Mouse (Mus musculus): ENCODE measurements around the gene Selenop. TPM values are rescaled to one million over a fixed set of nuclear protein-coding genes. Genes with fewer than 3 reads are reported as not detected.

Gene Selenop
- polyA plus RNA-seq, 1 experiment, result 345 TPM

DNA sequence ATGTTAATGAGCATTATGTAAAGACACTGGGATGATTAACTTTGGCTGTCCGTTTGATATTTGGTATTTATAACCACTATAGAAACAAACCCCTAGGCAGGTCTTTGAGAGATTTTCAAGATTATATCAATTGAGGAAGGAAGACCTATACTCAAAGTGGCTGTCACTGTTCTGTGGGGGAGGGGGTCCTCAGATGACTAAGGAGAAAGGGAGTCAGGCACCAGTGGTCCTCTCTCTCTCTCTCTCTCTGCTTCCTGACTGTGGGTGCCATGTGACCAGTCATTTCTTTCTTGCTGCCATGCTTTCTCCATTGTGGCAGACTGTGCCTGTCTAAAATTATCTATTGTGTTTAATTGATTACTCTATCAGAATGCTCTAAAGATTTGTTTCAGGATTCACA lies 3.5 kb upstream of the Selenop start:
- Histone ChIP-seq H3K27ac (ENCODE audit: insufficient read depth, low read length) (no peak overlapping the region), H3K4me3 (ENCODE audit: insufficient read depth, low read length) (no peak overlapping the region), H3K4me1 (ENCODE audit: control insufficient read depth, insufficient read depth, low read length) (no peaks in the 10 kb centered on the region; the same call in 1 of the 2 replicates)
- TF ChIP-seq POLR2A (IDR thresholded peaks at IDR 0.05; ENCODE audit: extremely low read depth, insufficient read depth, low read length) (no peak), CTCF (IDR thresholded peaks at IDR 0.05; ENCODE audit: extremely low read depth, insufficient read depth, low read length) (no peak)

DNA sequence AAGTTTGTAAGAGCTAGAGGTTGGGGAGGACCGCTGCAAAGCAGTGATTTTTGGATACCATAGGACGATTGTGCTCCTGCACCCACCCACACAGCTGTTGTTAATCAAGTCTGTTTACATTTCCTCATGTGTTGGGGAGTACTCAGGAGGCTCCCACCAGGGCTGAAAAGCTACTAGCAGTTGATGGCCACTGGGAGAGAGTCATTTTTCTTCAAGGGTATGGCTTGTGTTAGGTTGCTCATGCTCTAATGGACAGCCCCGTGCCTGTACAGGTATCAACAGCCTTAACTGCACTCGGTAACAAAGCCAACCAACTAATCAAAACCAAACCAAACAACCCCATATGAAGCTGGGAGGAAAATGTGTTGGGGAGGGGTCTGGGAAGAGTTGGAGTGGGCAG lies 1.1 kb downstream of the Selenop start:
- no peak for TF ChIP-seq POLR2A (IDR thresholded peaks at IDR 0.05; ENCODE audit: extremely low read depth, insufficient read depth, low read length)
- no peak for TF ChIP-seq CTCF (IDR thresholded peaks at IDR 0.05; ENCODE audit: extremely low read depth, insufficient read depth, low read length)
- Histone ChIP-seq H3K27ac (ENCODE audit: insufficient read depth, low read length) (no peak overlapping the region; the same call in 1 of the 2 replicates), H3K4me1 (ENCODE audit: control insufficient read depth, insufficient read depth, low read length) (no peaks in the 10 kb centered on the region; the same call in 1 of the 2 replicates), H3K4me3 (ENCODE audit: insufficient read depth, low read length) (no peak overlapping the region)

DNA sequence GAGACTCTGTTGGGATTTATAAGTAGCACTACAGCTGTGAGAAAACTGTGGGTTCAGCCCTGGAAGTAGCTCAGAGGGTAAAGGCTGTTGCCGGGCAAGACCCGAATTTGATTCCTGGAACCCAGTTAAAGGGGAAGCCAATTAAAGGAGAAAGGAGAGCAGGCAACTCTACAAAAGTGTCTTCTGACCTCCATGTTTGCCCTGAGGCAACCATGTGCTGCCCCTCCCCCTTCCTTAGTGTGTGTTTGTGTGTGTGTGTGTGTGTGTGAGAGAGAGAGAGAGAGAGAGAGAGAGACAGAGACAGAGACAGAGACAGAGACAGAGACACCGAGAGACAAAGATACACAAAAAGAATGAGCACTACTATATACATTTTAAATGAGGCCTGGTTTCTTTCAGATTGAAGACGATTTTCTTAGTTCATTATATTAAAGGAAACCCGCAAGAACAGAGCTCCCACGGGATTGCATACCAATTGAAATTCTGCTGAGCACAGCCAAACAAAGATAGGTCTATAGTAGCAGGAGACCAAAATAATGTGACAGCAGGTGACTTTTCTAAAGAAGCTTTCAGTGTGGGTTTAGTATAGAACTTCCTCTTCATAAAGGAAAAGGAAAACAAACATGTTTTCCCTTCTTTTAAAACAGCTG lies 1.8 kb downstream of the Selenop start:
- Histone ChIP-seq H3K4me1 (ENCODE audit: control insufficient read depth, insufficient read depth, low read length) (no peaks in the 10 kb centered on the region; the same call in 1 of the 2 replicates), H3K4me3 (ENCODE audit: insufficient read depth, low read length) (peak overlapping the region; percentile 43; the same call in 1 of the 2 replicates), H3K27ac (ENCODE audit: insufficient read depth, low read length) (peak overlapping the region; percentile 100)
- TF ChIP-seq POLR2A (IDR thresholded peaks at IDR 0.05; ENCODE audit: extremely low read depth, insufficient read depth, low read length) (no peak), CTCF (IDR thresholded peaks at IDR 0.05; ENCODE audit: extremely low read depth, insufficient read depth, low read length) (no peak)

DNA sequence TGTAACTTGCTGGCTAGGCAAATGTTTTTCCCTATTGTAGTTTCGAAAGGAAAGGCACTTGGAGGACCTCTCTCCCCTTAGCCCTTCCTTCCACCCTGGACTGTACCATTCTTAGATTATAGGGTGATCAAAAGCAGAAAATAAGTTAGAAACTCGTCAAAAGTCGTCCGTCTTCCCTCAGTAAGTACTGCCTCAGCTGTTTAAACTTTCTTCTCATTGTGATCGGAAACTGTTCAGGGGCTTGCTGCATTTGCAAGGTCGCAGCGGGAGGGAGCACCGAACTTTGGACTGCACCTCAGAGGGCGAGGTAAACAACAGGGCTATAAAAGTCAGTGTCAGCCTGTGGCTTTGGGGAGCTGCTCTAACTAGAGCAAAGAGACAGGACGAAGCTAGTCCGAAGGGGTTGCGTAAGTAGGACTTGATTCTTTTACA lies 2.3 kb downstream of the Selenop start:
- TF ChIP-seq POLR2A (IDR thresholded peaks at IDR 0.05; ENCODE audit: extremely low read depth, insufficient read depth, low read length) (peak; percentile 93), CTCF (IDR thresholded peaks at IDR 0.05; ENCODE audit: extremely low read depth, insufficient read depth, low read length) (no peak)
- Histone ChIP-seq H3K4me3 (ENCODE audit: insufficient read depth, low read length) (peak overlapping the region; percentile 43), H3K27ac (ENCODE audit: insufficient read depth, low read length) (peak overlapping the region; percentile 100), H3K4me1 (ENCODE audit: control insufficient read depth, insufficient read depth, low read length) (no peaks in the 10 kb centered on the region; the same call in 1 of the 2 replicates)

DNA sequence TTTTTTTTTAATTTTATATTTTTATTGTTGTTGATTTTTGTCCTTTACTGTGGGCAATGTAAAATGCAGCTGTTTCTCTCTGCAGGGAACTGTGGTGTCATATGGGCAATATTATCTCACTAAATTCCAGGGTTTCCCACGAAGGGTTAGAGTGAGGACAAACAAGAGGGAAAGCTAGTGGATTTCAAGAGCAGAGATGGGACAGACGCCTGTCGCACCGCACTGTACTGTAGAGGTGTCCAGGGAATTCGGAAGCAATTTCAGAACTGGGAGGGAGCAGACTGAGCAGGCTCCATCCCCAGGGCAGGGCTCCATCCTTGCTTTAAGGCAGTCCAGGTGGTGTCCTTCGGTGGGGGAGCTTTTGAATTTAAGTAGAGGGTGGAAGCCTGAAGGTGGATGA lies 2.9 kb downstream of the Selenop start:
- H3K4me3 ChIP-seq (ENCODE audit: insufficient read depth, low read length), result peak overlapping the region; percentile 43
- peak overlapping the region; percentile 18; the same call in 1 of the 2 replicates for H3K27ac ChIP-seq (ENCODE audit: insufficient read depth, low read length)
- H3K4me1 ChIP-seq (ENCODE audit: control insufficient read depth, insufficient read depth, low read length), result no peaks in the 10 kb centered on the region; the same call in 1 of the 2 replicates
- TF ChIP-seq CTCF (IDR thresholded peaks at IDR 0.05; ENCODE audit: extremely low read depth, insufficient read depth, low read length) (no peak), POLR2A (IDR thresholded peaks at IDR 0.05; ENCODE audit: extremely low read depth, insufficient read depth, low read length) (no peak)

DNA sequence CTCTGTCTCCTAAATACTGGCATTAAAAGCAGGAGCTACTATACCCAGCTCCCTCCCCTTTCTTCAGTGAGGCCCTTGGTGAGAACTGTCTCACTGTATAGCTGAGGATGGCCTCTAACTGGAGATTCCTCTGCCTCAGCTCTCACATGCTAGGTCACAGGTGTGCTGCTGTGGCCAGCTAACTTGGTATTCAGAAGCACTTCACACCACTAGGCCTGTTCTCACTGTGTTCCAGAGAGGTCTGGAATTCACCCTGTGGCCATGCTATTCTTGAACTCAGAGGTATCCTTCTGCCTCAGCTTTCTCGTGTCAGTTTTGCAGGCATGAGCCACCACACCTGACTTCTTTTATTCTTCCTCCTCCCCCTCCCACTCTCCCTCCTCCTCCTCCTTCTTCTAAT lies 4.8 kb downstream of the Selenop start:
- Histone ChIP-seq H3K4me1 (ENCODE audit: control insufficient read depth, insufficient read depth, low read length) (no peaks in the 10 kb centered on the region; the same call in 1 of the 2 replicates), H3K4me3 (ENCODE audit: insufficient read depth, low read length) (peak overlapping the region; percentile 3; the same call in 1 of the 2 replicates)
- no peak for TF ChIP-seq POLR2A (IDR thresholded peaks at IDR 0.05; ENCODE audit: extremely low read depth, insufficient read depth, low read length)
- no peak for TF ChIP-seq CTCF (IDR thresholded peaks at IDR 0.05; ENCODE audit: extremely low read depth, insufficient read depth, low read length)

DNA sequence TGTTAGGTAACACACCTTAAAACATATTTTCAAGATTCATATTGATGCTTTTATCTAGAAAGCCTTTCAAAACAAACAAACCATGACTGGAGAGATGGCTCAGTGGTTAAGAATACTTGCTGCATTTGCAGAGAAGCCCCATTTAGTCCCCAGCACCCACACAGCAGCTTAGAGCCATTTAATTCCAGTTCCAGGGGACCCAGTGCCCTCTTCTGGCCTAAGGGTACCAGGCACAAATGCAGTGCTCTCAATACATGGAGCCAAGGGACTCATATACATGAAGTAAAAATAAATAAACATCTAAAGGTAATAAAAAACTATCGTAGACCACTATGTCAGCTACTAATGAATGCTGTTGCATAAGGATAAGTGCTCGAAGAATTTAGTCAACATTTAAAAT lies 9.0 kb downstream of the Selenop start:
- peak; percentile 3; the same call in 1 of the 2 replicates for TF ChIP-seq CTCF (IDR thresholded peaks at IDR 0.05; ENCODE audit: extremely low read depth, insufficient read depth, low read length)
- TF ChIP-seq POLR2A (IDR thresholded peaks at IDR 0.05; ENCODE audit: extremely low read depth, insufficient read depth, low read length), result no peak
- H3K27ac ChIP-seq (ENCODE audit: insufficient read depth, low read length), result no peak overlapping the region
- H3K4me3 ChIP-seq (ENCODE audit: insufficient read depth, low read length), result no peak overlapping the region
- no peaks in the 10 kb centered on the region for H3K4me1 ChIP-seq (ENCODE audit: control insufficient read depth, insufficient read depth, low read length)

More for the DNA sequence above, 4.8 kb downstream of the Selenop start:
- no peak overlapping the region for H3K27ac ChIP-seq (ENCODE audit: insufficient read depth, low read length)

DNA sequence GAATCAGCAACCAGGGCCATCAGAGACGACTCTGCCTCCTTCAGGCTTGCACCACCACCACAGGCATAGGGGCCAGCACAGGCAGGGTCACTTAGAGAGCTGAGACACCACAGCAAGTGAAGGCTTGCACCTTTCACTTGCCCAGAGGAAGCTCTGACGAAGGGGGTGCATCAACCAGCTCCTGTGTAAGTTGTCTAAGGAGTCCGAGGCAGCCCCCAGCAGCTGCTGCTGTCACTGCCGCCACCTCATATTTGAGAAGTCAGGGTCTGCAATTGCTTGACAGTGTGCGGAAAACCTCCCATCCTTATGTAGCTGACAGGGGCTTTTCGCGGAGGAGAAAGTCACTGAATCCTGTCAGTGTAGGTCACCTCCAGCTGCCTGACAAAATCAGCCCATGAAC lies 10.9 kb downstream of the Selenop start:
- TF ChIP-seq CTCF (IDR thresholded peaks at IDR 0.05; ENCODE audit: extremely low read depth, insufficient read depth, low read length) (no peak), POLR2A (IDR thresholded peaks at IDR 0.05; ENCODE audit: extremely low read depth, insufficient read depth, low read length) (no peak)

DNA sequence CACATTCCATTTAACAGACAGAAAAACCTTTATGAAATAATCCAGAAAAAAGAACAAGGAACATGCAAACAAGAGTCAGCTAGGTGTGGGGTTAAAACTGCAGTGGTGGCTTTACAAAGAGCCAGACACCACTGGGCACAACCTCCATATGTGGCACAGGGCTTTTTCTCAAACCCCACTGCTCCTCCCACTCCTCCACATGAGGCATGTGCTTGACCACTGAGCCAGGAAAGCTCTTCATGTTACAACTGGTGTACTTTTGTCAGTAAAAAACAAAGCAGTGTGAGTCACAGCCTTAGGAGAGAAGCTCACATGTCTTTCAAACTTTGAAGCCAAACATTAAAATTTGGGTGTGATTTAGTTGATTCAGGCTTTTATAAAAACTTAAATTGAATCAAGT lies 12.9 kb downstream of the Selenop start:
- TF ChIP-seq POLR2A (IDR thresholded peaks at IDR 0.05; ENCODE audit: extremely low read depth, insufficient read depth, low read length), result no peak
- TF ChIP-seq CTCF (IDR thresholded peaks at IDR 0.05; ENCODE audit: extremely low read depth, insufficient read depth, low read length), result no peak
- Histone ChIP-seq H3K4me3 (ENCODE audit: insufficient read depth, low read length) (no peak overlapping the region), H3K4me1 (ENCODE audit: control insufficient read depth, insufficient read depth, low read length) (no peaks in the 10 kb centered on the region), H3K27ac (ENCODE audit: insufficient read depth, low read length) (no peak overlapping the region)

More for the DNA sequence above, 10.9 kb downstream of the Selenop start:
- H3K4me3 ChIP-seq (ENCODE audit: insufficient read depth, low read length), result no peak overlapping the region
- H3K27ac ChIP-seq (ENCODE audit: insufficient read depth, low read length), result no peak overlapping the region
- H3K4me1 ChIP-seq (ENCODE audit: control insufficient read depth, insufficient read depth, low read length), result no peaks in the 10 kb centered on the region

DNA sequence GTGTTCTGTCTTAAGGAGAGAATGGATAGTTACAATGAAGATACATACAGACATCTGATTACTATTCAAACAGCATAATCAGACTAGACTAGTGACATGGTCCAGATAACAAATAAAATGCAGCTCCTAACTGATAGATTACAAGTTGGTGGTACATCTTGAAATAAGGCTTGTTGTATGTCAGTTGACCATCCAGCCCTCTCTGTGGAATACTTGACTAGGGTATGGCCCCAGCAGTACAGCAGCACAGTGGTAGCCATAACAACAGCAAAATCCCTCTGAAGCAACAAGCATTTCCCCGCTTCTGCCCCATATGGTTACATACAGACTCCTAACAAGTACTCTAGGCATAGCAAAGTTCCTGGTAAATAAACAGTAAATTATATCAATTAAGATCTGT lies 13.4 kb downstream of the Selenop start:
- no peak overlapping the region for H3K4me3 ChIP-seq (ENCODE audit: insufficient read depth, low read length)
- TF ChIP-seq CTCF (IDR thresholded peaks at IDR 0.05; ENCODE audit: extremely low read depth, insufficient read depth, low read length) (no peak), POLR2A (IDR thresholded peaks at IDR 0.05; ENCODE audit: extremely low read depth, insufficient read depth, low read length) (no peak)
- no peaks in the 10 kb centered on the region for H3K4me1 ChIP-seq (ENCODE audit: control insufficient read depth, insufficient read depth, low read length)
- no peak overlapping the region for H3K27ac ChIP-seq (ENCODE audit: insufficient read depth, low read length)
